Mouse (Mus musculus) brain, embryonic 14.5 days (tissue): ENCODE results near the gene Sdccag8.

Source experiments
- CTCF ChIP-seq: fragments of 200-500 bp; IDR thresholded peaks from 2 replicates; pipeline ENCODE4 v1.5.1; 2012; ENCODE audit warnings: inconsistent platforms, mild to moderate bottlenecking, moderate library complexity, borderline replicate concordance; ENCODE audit not compliant: insufficient read depth, insufficient read length; ENCODE audit errors: extremely low read depth
- POLR2A ChIP-seq: fragments of 200-500 bp; IDR thresholded peaks from 2 replicates; pipeline ENCODE4 v1.6.1; 2012; ENCODE audit warnings: mild to moderate bottlenecking, inconsistent platforms, borderline replicate concordance; ENCODE audit not compliant: poor library complexity, insufficient read depth, insufficient read length, severe bottlenecking; ENCODE audit errors: extremely low read depth

DNA sequence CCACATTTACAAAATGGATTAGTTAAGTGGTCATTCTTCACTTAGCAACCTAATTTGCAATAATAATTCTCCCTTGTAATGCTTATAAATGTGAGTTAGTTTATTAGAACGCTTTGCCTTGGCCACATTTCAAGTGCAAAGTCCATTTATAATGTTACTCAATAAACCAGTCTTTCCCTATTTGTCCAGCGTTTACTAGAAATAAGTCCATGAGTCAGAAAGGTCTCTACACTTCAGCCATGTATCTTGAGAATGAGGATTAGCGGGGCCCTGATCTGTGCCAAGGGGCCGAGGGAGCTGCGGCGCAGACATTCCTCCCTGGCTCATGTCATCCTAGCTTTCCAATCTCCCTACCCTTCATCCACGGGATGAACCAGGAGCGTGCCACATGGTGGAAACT, 168.2 kb downstream of the Sdccag8 start:
- TF ChIP-seq POLR2A (no peak), CTCF (no peak)
